Mouse (Mus musculus): ENCODE results near the gene Foxa2. TPM values are rescaled to one million over a fixed set of nuclear protein-coding genes. Genes with fewer than 3 reads are reported as not detected.
A peak's percentile ranks its signal among the peaks of the same experiment; 100 is the strongest.

The Foxa2 gene
- polyA plus RNA-seq, 1 experiment from 2014 or later, result 0.16 TPM

DNA sequence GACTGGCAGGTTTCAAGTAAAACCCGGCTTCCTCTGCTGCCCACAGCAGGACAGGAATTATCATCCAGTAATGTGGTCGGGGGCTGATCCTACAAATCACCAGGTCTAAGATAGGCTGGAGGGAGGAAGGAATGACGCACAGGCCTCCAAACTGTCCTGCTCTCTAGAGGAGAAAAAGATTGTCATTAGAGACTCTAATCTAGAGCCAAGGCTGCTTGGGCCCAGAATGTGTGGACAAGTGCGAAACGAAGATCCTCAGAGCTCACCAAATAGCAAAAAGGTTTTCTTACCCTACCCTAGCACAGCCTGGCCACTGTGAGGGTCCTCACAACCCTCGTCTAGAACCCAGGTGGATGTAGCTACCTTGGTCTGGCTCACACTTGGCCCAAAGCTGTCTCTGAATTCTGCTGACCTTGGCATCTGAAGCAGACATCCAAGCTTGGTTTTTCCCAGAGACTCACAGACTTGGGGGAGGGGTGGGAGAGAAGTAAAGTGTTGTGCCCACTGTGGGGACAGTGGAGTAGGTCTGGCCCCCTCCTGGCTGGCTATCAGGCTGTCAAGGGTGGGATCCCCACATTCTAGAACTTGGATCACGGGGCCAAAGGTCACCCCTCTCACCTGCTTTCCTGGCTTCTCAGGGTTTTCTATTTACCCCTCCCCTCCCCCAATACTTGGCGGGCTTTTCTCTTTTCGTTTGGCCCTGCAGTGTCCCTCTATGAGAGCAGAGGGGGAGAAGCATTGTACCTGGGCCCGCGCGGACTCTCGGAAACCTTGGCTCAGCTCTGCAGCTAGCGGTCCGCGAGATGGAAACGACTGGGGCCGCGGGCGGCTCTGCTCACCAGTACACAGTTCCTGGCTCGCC is 16.8 kb downstream of the Foxa2 start:
- Histone ChIP-seq H3K27ac (ENCODE audit: low read depth, low read length) (no peak overlapping the region), H3K4me1 (ENCODE audit: control insufficient read depth, insufficient read depth, low read length) (no peaks in the 10 kb centered on the region), H3K9me3 (ENCODE audit: control insufficient read depth, low read length) (no peaks in the 10 kb centered on the region), H3K4me3 (ENCODE audit: low read length) (no peak overlapping the region), H3K36me3 (ENCODE audit: control insufficient read depth, insufficient read depth, low read length) (no peaks in the 10 kb centered on the region), H3K9ac (ENCODE audit: low read depth, low read length) (no peak overlapping the region), H3K27me3 (ENCODE audit: control insufficient read depth, insufficient read depth, low read length) (peaks cover 94% of the 10 kb centered on the region), H3K4me2 (replicated peaks; ENCODE audit: low read depth, low read length) (no peak overlapping the region)
- WGBS, result 2% methylated on average over 21 of the region's 21 CpGs
- peak; percentile 69 for ATAC-seq (ENCODE audit: low FRiP score, low TSS enrichment)

DNA sequence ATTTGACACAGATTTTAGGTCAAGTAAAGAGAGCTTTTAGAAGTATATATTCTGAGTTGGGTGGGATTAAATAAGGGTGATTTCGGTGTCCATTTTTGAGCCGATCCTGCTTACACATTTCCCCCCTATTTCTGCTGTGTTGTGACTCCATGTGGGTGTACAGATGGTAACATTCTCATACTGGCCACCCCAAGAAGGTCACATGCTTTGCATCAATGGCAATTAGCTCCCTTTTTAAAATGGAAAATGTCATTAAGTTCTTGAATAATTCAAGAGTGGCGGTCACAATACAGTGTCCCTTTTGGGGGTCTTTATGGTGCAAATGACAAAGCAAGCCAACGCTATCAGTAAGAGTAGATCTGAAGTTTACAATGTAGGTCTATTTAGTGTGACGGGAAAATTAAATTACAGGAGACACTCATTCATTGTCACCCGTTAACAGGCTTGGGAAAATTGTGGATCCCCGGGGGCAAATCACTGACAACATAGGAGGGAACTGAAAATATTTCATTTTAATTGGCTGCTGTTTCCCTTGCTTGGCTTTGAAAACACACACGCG is 17.6 kb downstream of the Foxa2 start:
- H3K27ac ChIP-seq (ENCODE audit: low read depth, low read length), result no peak overlapping the region
- no peak for ATAC-seq (ENCODE audit: low FRiP score, low TSS enrichment)
- WGBS, result 10% methylated on average over 9 of the region's 9 CpGs

DNA sequence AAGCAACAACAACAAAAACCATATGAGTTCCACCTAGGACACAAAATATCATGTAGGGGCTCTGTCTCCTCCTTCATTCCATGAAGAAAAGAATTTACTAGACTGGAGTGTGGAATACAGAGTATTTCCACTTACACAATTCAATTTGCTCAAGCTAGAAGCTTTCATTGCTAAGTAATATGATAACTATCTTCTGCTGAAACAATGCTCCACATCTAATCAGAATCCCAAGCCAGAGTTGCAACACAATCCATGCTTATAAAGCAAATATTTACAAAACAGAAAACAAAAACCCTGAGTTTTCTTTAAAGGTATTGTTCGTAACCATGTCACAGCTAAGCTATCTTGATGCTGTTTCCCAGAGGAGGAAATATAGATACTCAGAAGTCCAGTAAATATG is 20.4 kb downstream of the Foxa2 start:
- Histone ChIP-seq H3K4me1 (ENCODE audit: control insufficient read depth, insufficient read depth, low read length) (no peaks in the 10 kb centered on the region), H3K27me3 (ENCODE audit: control insufficient read depth, insufficient read depth, low read length) (peaks cover 94% of the 10 kb centered on the region), H3K4me3 (ENCODE audit: low read length) (no peak overlapping the region), H3K36me3 (ENCODE audit: control insufficient read depth, insufficient read depth, low read length) (no peaks in the 10 kb centered on the region), H3K9ac (ENCODE audit: low read depth, low read length) (no peak overlapping the region), H3K4me2 (replicated peaks; ENCODE audit: low read depth, low read length) (no peak overlapping the region), H3K9me3 (ENCODE audit: control insufficient read depth, low read length) (no peaks in the 10 kb centered on the region), H3K27ac (ENCODE audit: low read depth, low read length) (no peak overlapping the region)
- 75% methylated on average over 1 of the region's 1 CpGs for WGBS
- no peak for ATAC-seq (ENCODE audit: low FRiP score, low TSS enrichment)

More for the DNA sequence above, 17.6 kb downstream of the Foxa2 start:
- Histone ChIP-seq H3K36me3 (ENCODE audit: control insufficient read depth, insufficient read depth, low read length) (no peaks in the 10 kb centered on the region), H3K4me2 (replicated peaks; ENCODE audit: low read depth, low read length) (no peak overlapping the region), H3K4me1 (ENCODE audit: control insufficient read depth, insufficient read depth, low read length) (no peaks in the 10 kb centered on the region), H3K9me3 (ENCODE audit: control insufficient read depth, low read length) (no peaks in the 10 kb centered on the region), H3K27me3 (ENCODE audit: control insufficient read depth, insufficient read depth, low read length) (peaks cover 94% of the 10 kb centered on the region), H3K9ac (ENCODE audit: low read depth, low read length) (no peak overlapping the region), H3K4me3 (ENCODE audit: low read length) (no peak overlapping the region)

DNA sequence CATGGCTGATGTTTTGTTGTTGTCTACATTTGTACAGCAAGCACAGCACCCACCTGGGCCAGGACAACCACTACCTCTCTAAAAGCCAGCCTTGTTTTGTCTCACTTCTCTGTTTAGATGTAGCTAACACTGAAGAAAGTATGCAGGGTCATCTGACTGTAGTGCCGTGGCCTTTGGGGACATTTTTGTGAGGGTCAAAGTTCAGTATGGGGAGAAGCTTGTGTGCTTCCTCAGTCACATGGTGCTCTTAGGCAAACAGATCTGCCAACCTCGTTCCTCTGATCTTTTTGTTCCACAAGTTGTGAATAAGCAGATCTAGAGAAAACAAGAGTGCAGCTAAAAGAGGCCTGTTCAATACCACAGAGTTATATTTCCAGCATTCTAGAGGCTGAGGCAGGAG is 21.3 kb downstream of the Foxa2 start:
- Histone ChIP-seq H3K9me3 (ENCODE audit: control insufficient read depth, low read length) (no peaks in the 10 kb centered on the region), H3K27me3 (ENCODE audit: control insufficient read depth, insufficient read depth, low read length) (peaks cover 93% of the 10 kb centered on the region), H3K4me3 (ENCODE audit: low read length) (no peak overlapping the region), H3K4me1 (ENCODE audit: control insufficient read depth, insufficient read depth, low read length) (no peaks in the 10 kb centered on the region), H3K36me3 (ENCODE audit: control insufficient read depth, insufficient read depth, low read length) (no peaks in the 10 kb centered on the region), H3K4me2 (replicated peaks; ENCODE audit: low read depth, low read length) (no peak overlapping the region), H3K9ac (ENCODE audit: low read depth, low read length) (no peak overlapping the region), H3K27ac (ENCODE audit: low read depth, low read length) (no peak overlapping the region)
- WGBS, result 17% methylated on average over 2 of the region's 2 CpGs
- ATAC-seq (ENCODE audit: low FRiP score, low TSS enrichment), result no peak

DNA sequence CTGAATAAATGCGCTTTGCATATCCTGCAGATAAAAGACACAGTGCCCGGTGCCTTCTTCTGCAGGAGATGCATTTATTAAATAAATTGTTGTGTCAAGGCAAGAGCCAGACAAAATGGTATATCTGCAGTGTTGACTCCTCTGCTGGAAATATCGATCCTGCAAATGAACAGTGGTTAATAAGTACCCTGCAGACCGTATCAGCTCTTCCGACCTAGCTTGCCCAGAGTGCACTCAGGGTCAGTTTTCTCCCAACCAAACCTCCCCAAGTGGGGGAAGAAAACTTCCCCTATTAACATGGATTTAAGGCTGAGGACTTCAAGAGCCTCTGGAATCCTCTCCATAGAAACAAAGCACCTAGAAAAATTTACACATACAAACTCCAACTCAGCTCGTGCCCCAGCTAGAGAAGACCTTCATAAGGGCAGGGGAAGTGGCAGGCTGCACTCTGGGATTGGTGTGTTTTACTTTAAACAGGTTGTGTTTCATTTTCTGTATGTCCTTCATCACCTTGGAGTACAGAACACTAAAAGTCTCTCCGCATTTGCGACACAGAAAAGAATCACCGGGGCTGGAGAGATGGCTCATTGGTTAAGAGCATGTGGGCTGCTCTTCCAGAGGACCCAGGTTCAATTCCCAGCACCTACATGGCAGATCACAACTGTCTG is 22.4 kb downstream of the Foxa2 start:
- Histone ChIP-seq H3K36me3 (ENCODE audit: control insufficient read depth, insufficient read depth, low read length) (no peaks in the 10 kb centered on the region), H3K9me3 (ENCODE audit: control insufficient read depth, low read length) (no peaks in the 10 kb centered on the region), H3K4me1 (ENCODE audit: control insufficient read depth, insufficient read depth, low read length) (no peaks in the 10 kb centered on the region), H3K9ac (ENCODE audit: low read depth, low read length) (no peak overlapping the region), H3K4me3 (ENCODE audit: low read length) (no peak overlapping the region), H3K27me3 (ENCODE audit: control insufficient read depth, insufficient read depth, low read length) (peaks cover 88% of the 10 kb centered on the region), H3K27ac (ENCODE audit: low read depth, low read length) (no peak overlapping the region), H3K4me2 (replicated peaks; ENCODE audit: low read depth, low read length) (no peak overlapping the region)
- no peak for ATAC-seq (ENCODE audit: low FRiP score, low TSS enrichment)
- WGBS, result 58% methylated on average over 9 of the region's 9 CpGs

DNA sequence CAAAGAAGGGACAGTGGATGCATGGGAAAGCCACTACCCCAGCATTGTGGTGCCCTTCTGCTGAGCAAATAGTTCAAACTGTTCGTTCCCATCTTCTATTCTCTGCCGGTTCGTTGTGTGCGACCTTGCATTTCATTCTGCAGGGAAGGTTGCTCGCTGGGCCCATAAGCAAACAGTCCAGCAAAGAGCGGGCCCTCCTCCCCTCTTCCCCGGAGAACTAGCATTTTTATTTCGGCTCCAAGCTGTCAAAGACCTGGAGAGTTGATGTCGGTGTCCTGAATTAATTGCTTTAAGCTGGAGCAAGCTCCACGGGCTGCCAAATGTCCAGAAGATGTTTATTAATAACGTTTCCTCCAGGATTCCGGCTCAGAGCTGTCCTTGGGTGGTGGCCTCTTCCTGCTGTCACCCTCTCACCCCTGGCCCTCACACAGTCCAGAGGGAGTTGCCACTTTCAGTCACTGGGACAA is 23.4 kb downstream of the Foxa2 start:
- Histone ChIP-seq H3K4me3 (ENCODE audit: low read length) (no peak overlapping the region), H3K36me3 (ENCODE audit: control insufficient read depth, insufficient read depth, low read length) (no peaks in the 10 kb centered on the region), H3K4me1 (ENCODE audit: control insufficient read depth, insufficient read depth, low read length) (no peaks in the 10 kb centered on the region), H3K9me3 (ENCODE audit: control insufficient read depth, low read length) (no peaks in the 10 kb centered on the region), H3K9ac (ENCODE audit: low read depth, low read length) (no peak overlapping the region), H3K27me3 (ENCODE audit: control insufficient read depth, insufficient read depth, low read length) (peaks cover 83% of the 10 kb centered on the region), H3K4me2 (replicated peaks; ENCODE audit: low read depth, low read length) (no peak overlapping the region), H3K27ac (ENCODE audit: low read depth, low read length) (no peak overlapping the region)
- WGBS, result 4% methylated on average over 12 of the region's 12 CpGs
- ATAC-seq (ENCODE audit: low FRiP score, low TSS enrichment), result peak; percentile 43; the same call in 1 of the 2 replicates

DNA sequence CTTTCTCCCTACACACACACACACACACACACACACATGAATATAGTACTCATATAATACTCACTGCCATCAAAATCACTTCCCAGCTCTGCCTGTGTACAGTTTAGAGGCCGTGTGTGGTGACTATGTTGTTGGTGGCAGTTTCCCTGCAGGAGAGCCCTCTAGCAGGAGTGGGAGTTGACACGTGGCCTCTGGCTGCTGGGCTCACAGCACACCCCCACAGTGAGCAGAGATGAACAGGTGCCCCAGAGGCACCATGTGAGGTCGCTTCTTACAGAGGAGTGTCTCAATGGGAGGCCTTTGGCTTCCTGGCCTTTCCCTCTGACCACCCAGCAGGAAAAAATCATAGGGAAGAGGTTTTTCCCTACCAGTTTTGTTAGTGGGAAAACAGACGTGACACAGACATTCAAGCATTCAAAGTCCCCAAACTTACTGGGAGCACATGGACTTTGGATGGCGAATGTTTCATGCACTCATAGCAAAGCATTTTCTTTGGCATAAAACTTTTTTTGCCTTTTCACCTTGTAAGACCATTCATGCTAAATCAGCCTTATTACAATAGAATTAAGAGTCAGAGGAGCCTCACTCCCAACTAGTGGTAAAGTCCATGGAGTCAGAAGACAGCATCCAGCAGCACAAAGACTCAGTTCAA is 24.7 kb downstream of the Foxa2 start:
- Histone ChIP-seq H3K4me2 (replicated peaks; ENCODE audit: low read depth, low read length) (no peak overlapping the region), H3K9me3 (ENCODE audit: control insufficient read depth, low read length) (no peaks in the 10 kb centered on the region), H3K27ac (ENCODE audit: low read depth, low read length) (no peak overlapping the region), H3K9ac (ENCODE audit: low read depth, low read length) (no peak overlapping the region), H3K36me3 (ENCODE audit: control insufficient read depth, insufficient read depth, low read length) (no peaks in the 10 kb centered on the region), H3K27me3 (ENCODE audit: control insufficient read depth, insufficient read depth, low read length) (peaks cover 73% of the 10 kb centered on the region), H3K4me3 (ENCODE audit: low read length) (no peak overlapping the region), H3K4me1 (ENCODE audit: control insufficient read depth, insufficient read depth, low read length) (no peaks in the 10 kb centered on the region)
- no peak for ATAC-seq (ENCODE audit: low FRiP score, low TSS enrichment)
- WGBS, result 20% methylated on average over 5 of the region's 5 CpGs

DNA sequence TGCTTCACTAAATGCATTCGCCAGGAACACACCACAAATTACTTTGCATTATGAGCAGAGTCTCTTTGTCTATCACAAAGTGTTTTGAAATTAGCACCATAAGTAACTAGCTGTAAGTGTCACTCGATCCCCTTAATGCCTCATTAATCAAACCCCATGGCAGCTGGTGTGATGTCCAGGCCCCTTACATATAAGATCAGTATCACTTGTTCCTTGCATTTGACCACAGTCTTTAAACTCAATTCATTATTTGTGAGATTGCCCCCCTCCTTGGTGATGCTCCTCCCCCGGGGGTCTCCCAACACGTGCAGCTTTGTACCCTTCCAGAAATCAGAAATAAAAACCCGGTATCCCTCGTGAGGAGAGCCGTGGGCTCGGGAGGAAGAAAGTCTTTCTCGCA is 25.8 kb downstream of the Foxa2 start:
- Histone ChIP-seq H3K4me3 (ENCODE audit: low read length) (no peak overlapping the region), H3K27ac (ENCODE audit: low read depth, low read length) (no peak overlapping the region), H3K36me3 (ENCODE audit: control insufficient read depth, insufficient read depth, low read length) (no peaks in the 10 kb centered on the region), H3K27me3 (ENCODE audit: control insufficient read depth, insufficient read depth, low read length) (peaks cover 63% of the 10 kb centered on the region), H3K4me1 (ENCODE audit: control insufficient read depth, insufficient read depth, low read length) (no peaks in the 10 kb centered on the region), H3K9ac (ENCODE audit: low read depth, low read length) (no peak overlapping the region), H3K4me2 (replicated peaks; ENCODE audit: low read depth, low read length) (no peak overlapping the region), H3K9me3 (ENCODE audit: control insufficient read depth, low read length) (no peaks in the 10 kb centered on the region)
- ATAC-seq (ENCODE audit: low FRiP score, low TSS enrichment), result no peak
- 24% methylated on average over 9 of the region's 9 CpGs for WGBS
